In the genomic region with DNA sequence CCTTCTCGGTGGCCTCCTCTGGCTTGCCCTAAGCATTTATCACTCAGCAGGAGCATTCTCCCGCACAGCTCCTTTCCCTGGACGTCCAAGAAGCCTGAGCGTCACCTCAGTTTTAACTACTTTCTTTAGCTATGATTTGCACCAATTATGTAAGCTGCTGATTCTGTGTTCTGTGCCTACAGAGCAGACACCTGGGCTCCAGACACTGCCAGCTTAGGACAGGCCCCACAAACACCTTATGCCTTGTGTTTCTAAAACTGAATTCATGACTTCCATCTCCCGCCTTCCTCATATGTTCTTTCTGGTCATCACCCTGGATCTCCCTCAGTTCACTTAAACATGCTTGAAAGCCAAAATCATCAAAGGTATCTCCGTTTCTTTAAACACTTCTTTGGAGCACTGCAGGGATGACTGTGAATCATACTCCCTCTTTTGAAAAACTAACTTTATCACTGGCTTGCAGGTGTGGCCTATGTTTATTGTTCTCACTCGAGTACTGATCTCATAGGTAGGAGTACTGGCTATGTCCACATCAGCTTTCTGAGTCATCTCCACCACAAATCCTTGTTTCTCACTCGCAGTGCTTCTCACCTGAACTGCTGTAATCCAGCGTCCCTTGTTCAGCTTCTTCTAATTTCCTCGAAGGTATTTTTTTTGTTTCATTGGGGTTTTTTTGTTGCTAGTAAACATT, we compare ENCODE assay signal across 23 mouse cellular contexts. TPM values are rescaled to one million over a fixed set of nuclear protein-coding genes. Genes with fewer than 3 reads are reported as not detected.
DNase-seq lines count a peak whose midpoint lies in the region; ATAC-seq lines count a peak whose summit lies in the region.
"Had no signal": no experiment of that assay in that cellular context is flagged by ENCODE, and none has a peak within 500 bp of the region (broad histone marks: within the 10 kb centered on the region; RNA-seq: fewer than 3 reads in every experiment).

No protein-coding gene starts in this region.

- no peaks in the 10 kb centered on the region for H3K36me3 ChIP-seq in embryonic facial prominence, embryonic 14.5 days (ENCODE audit: control insufficient read depth, insufficient read depth, low read length)
- no peaks in the 10 kb centered on the region for H3K36me3 ChIP-seq in stomach, embryonic 14.5 days (ENCODE audit: control insufficient read depth, insufficient read depth, low read length)
- H3K36me3 ChIP-seq: forebrain, embryonic 15.5 days; heart, embryonic 15.5 days; hindbrain, embryonic 10.5 days; limb, embryonic 13.5 days; midbrain, embryonic 12.5 days; neural tube, embryonic 15.5 days had no signal

- H3K9ac ChIP-seq in embryonic facial prominence, embryonic 14.5 days (ENCODE audit: low read depth, low read length): no peak overlapping the region
- H3K9ac ChIP-seq in stomach, embryonic 14.5 days (replicated peaks; ENCODE audit: low read depth, low read length): no peak overlapping the region
- H3K9ac ChIP-seq: forebrain, embryonic 15.5 days; heart, embryonic 15.5 days; limb, embryonic 13.5 days; liver, embryonic 14.5 days; midbrain, embryonic 12.5 days; neural tube, embryonic 15.5 days had no signal

- H3K27me3 ChIP-seq in embryonic facial prominence, embryonic 14.5 days (replicated peaks; ENCODE audit: control insufficient read depth, insufficient read depth, low read length): no peaks in the 10 kb centered on the region
- no peaks in the 10 kb centered on the region for H3K27me3 ChIP-seq in stomach, embryonic 14.5 days (ENCODE audit: control insufficient read depth, insufficient read depth, low read length)
- H3K27me3 ChIP-seq: forebrain, embryonic 15.5 days; heart, embryonic 15.5 days; limb, embryonic 13.5 days; neural tube, embryonic 15.5 days had no signal

- intact Hi-C loops in gastrocnemius, postnatal 36 days (cut with DNase I): loop anchor here (10.0 kb wide), 1 partner anchor 204 kb away; a partner anchor contains a TSS

- H3K4me1 ChIP-seq in embryonic facial prominence, embryonic 14.5 days (ENCODE audit: control insufficient read depth, insufficient read depth, low read length): no peaks in the 10 kb centered on the region
- H3K4me1 ChIP-seq in stomach, embryonic 14.5 days (ENCODE audit: control insufficient read depth, insufficient read depth, low read length): 0 out of 2 replicates have a peak, but pooled peaks cover 3% of the 10 kb centered on the region
- H3K4me1 ChIP-seq: forebrain, embryonic 15.5 days; heart, embryonic 15.5 days; limb, embryonic 13.5 days; neural tube, embryonic 15.5 days had no signal

- DNase-seq in cerebellum, adult 9-10 months: peak; percentile 50
- DNase-seq in cerebellum, postnatal 10 days: no peak
- peak; percentile 67 for DNase-seq in lung, postnatal 25 days (ENCODE audit: low spot score)
- DNase-seq in lung, postnatal 14 days: no peak
- no peak for DNase-seq in embryonic facial prominence, embryonic 14.5 days (ENCODE audit: low spot score)
- no peak for DNase-seq in layer of hippocampus, adult 18-20 months (ENCODE audit: low spot score in 2 of 2)
- DNase-seq in gastrocnemius, postnatal 36 days: no peak
- DNase-seq: B cell, adult 2 months; embryo, embryonic 11 days; kidney, postnatal 4 days; lung, postnatal 4 days; right cerebral cortex, postnatal 25 days; thymus, adult 18-20 months had no signal

- H3K4me3 ChIP-seq in embryonic facial prominence, embryonic 14.5 days (ENCODE audit: low read depth, low read length): no peak overlapping the region
- H3K4me3 ChIP-seq in stomach, embryonic 14.5 days (ENCODE audit: low read depth, low read length): no peak overlapping the region
- H3K4me3 ChIP-seq: erythroblast, embryonic 14.5 days; forebrain, embryonic 15.5 days; heart, embryonic 15.5 days; hindbrain, embryonic 10.5 days; limb, embryonic 13.5 days; midbrain, embryonic 12.5 days; myocyte; neural tube, embryonic 15.5 days had no signal

- WGBS in embryonic facial prominence, embryonic 14.5 days: 63% methylated on average over 10 of the region's 10 CpGs
- WGBS in stomach, embryonic 14.5 days: 61% methylated on average over 10 of the region's 10 CpGs

- H3K4me2 ChIP-seq in embryonic facial prominence, embryonic 14.5 days (ENCODE audit: low read depth, low read length): no peak overlapping the region
- H3K4me2 ChIP-seq in stomach, embryonic 14.5 days (replicated peaks; ENCODE audit: low read depth, low read length): no peak overlapping the region
- H3K4me2 ChIP-seq: forebrain, embryonic 15.5 days; heart, embryonic 15.5 days; limb, embryonic 13.5 days; midbrain, embryonic 12.5 days; neural tube, embryonic 15.5 days had no signal

- H3K9me3 ChIP-seq in embryonic facial prominence, embryonic 14.5 days (ENCODE audit: control insufficient read depth, low read length): no peaks in the 10 kb centered on the region
- no peaks in the 10 kb centered on the region for H3K9me3 ChIP-seq in stomach, embryonic 14.5 days (ENCODE audit: control insufficient read depth, low read depth, low read length)
- H3K9me3 ChIP-seq: forebrain, embryonic 15.5 days; heart, embryonic 15.5 days; hindbrain, embryonic 10.5 days; limb, embryonic 13.5 days; midbrain, embryonic 12.5 days; neural tube, embryonic 15.5 days had no signal

- ATAC-seq in embryonic facial prominence, embryonic 14.5 days (ENCODE audit: low read depth): no peak
- ATAC-seq in stomach, embryonic 14.5 days (ENCODE audit: insufficient number of reproducible peaks, insufficient read depth, low FRiP score, low read depth): peak; percentile 69; the same call in 1 of the 2 replicates
- ATAC-seq: forebrain, embryonic 15.5 days had no signal

- peak overlapping the region; percentile 63 for H3K27ac ChIP-seq in embryonic facial prominence, embryonic 14.5 days (replicated peaks; ENCODE audit: low read depth, low read length)
- H3K27ac ChIP-seq in stomach, embryonic 14.5 days (ENCODE audit: low read length): 0 out of 2 replicates have a peak overlapping the region, but pooled peaks have one; percentile 21
- H3K27ac ChIP-seq: forebrain, embryonic 15.5 days; heart, embryonic 15.5 days; hindbrain, embryonic 10.5 days; limb, embryonic 13.5 days; liver, embryonic 14.5 days; midbrain, embryonic 12.5 days; neural tube, embryonic 15.5 days had no signal

RNA-seq across cellular contexts. Expression of a gene that starts 14.9 kb away (rescaled TPM):
- 36.1 and 38.9 TPM in 2 replicates for polyA plus RNA-seq in embryonic facial prominence, embryonic 14.5 days (2014; fragmentation: Nextera tagmentation; extraction: Ambion mirVana)
- 42.6 and 47.0 TPM in 2 replicates for polyA plus RNA-seq in stomach, embryonic 14.5 days (2014; fragmentation: Nextera tagmentation; extraction: Ambion mirVana)
- total RNA-seq in layer of hippocampus, adult 18-20 months (2021): 10 to 100 TPM; 30.0 to 30.3 TPM
- 10 to 100 TPM; 11.5 to 16.0 TPM for total RNA-seq in gastrocnemius, postnatal 36 days (2021)

RNA-seq across cellular contexts. Expression of a gene that starts 46.0 kb away (rescaled TPM):
- 81.5 and 89.9 TPM in 2 replicates for polyA plus RNA-seq in embryonic facial prominence, embryonic 14.5 days (2014; fragmentation: Nextera tagmentation; extraction: Ambion mirVana)
- 114 and 123 TPM in 2 replicates for polyA plus RNA-seq in stomach, embryonic 14.5 days (2014; fragmentation: Nextera tagmentation; extraction: Ambion mirVana)
- total RNA-seq in layer of hippocampus, adult 18-20 months (2021): 10 to 100 TPM; 92.8 to 95.7 TPM
- 10 to 100 TPM; 20.4 to 25.6 TPM for total RNA-seq in gastrocnemius, postnatal 36 days (2021)

Comparison
In these comparisons a context has a peak if more than half of its experiments do, and no peak if none do; other contexts are left out.
1. DNase-seq: peak in cerebellum, adult 9-10 months (single experiment) and lung, postnatal 25 days (single experiment); none in cerebellum, postnatal 10 days (0 of 2), lung, postnatal 14 days (single experiment), embryonic facial prominence, embryonic 14.5 days (single experiment), layer of hippocampus, adult 18-20 months (0 of 2) and gastrocnemius, postnatal 36 days (0 of 2).